Mouse (Mus musculus) CH12.LX (cell line): ENCODE data around the gene Arhgef7. TPM values are rescaled to one million over a fixed set of nuclear protein-coding genes. Genes with fewer than 3 reads are reported as not detected.

Experiments
- DNase-seq: peaks from one replicate; pipeline ENCODE4 v3.0.0-alpha.2; 2013; ENCODE audit errors: extremely low read depth
- H3K27ac ChIP-seq: 2 replicates; pipeline ENCODE4 v1.5.1; 2012; ENCODE audit warnings: low read depth, mild to moderate bottlenecking, control low read depth, moderate library complexity; ENCODE audit not compliant: insufficient read depth
- H3K27me3 ChIP-seq: replicated peaks from 2 replicates; pipeline ENCODE3; 2012; ENCODE audit warnings: inconsistent platforms
- H3K36me3 ChIP-seq, 2 experiments: replicated peaks in 1 of 2; 2 replicates each; pipeline versions ENCODE3 to v1.6.1; 2012; ENCODE audit warnings: inconsistent platforms in 1 of 2, low read length in 1 of 2, mild to moderate bottlenecking in 1 of 2, mixed read lengths in 1 of 2, moderate library complexity in 1 of 2; ENCODE audit not compliant: control insufficient read depth in 1 of 2, insufficient read depth in 1 of 2
- H3K4me1 ChIP-seq, 2 experiments: 2 replicates each; pipeline ENCODE4 v1.6.1; 2012; ENCODE audit warnings: inconsistent platforms in 1 of 2, moderate library complexity in 1 of 2; ENCODE audit not compliant: insufficient read depth in 2 of 2, control insufficient read depth in 1 of 2
- H3K4me2 ChIP-seq: 2 replicates; pipeline ENCODE4 v1.6.1; 2012; ENCODE audit warnings: low read depth, mild to moderate bottlenecking, control low read depth; ENCODE audit not compliant: poor library complexity, insufficient read depth, severe bottlenecking
- H3K4me3 ChIP-seq, 3 experiments: fragments of 150-350 bp in 1 of 3; sonication (generic) in 1 of 3; replicated peaks in 1 of 3; 2 replicates each; pipeline versions ENCODE3 to v1.5.1; 2011 to 2012; ENCODE audit warnings: low read depth in 2 of 3, low read length in 2 of 3, mild to moderate bottlenecking in 2 of 3, moderate library complexity in 2 of 3, control low read depth in 1 of 3, improper control_type of control experiment in 1 of 3, inconsistent platforms in 1 of 3, mixed read lengths in 1 of 3; ENCODE audit not compliant: poor library complexity in 1 of 3
- H3K79me2 ChIP-seq: replicated peaks from 2 replicates; pipeline ENCODE4 v1.6.1; 2012; ENCODE audit warnings: mild to moderate bottlenecking, moderate library complexity; ENCODE audit not compliant: control insufficient read depth, poor library complexity, insufficient read depth, severe bottlenecking; ENCODE audit errors: extremely low read depth
- H3K9ac ChIP-seq: 2 replicates; pipeline ENCODE4 v1.6.1; 2012; ENCODE audit warnings: low read depth, mild to moderate bottlenecking, control low read depth, moderate library complexity; ENCODE audit not compliant: insufficient read depth
- H3K9me3 ChIP-seq: replicated peaks from 2 replicates; pipeline ENCODE3; 2012; ENCODE audit warnings: low read length, inconsistent platforms, mixed read lengths
- BHLHE40 ChIP-seq: IDR thresholded peaks from 2 replicates; pipeline ENCODE4 v1.6.1; 2011; ENCODE audit warnings: mild to moderate bottlenecking, low read depth, low read length, improper control_type of control experiment
- CTCF ChIP-seq, 2 experiments: IDR thresholded peaks in 1 of 2; conservative IDR thresholded peaks in 1 of 2; 2 replicates each; pipeline ENCODE4 v1.5.1; 2011 to 2012; ENCODE audit warnings: low read depth in 2 of 2, low read length in 2 of 2, improper control_type of control experiment in 1 of 2, inconsistent platforms in 1 of 2, mild to moderate bottlenecking in 1 of 2, moderate library complexity in 1 of 2
- EP300 ChIP-seq: IDR thresholded peaks from 2 replicates; pipeline ENCODE4 v1.6.1; 2011; ENCODE audit warnings: low read length, improper control_type of control experiment
- HCFC1 ChIP-seq: IDR thresholded peaks from 2 replicates; pipeline ENCODE4 v1.6.1; 2012; ENCODE audit warnings: low read depth, mild to moderate bottlenecking, inconsistent platforms, low read length, improper control_type of control experiment
- JUN ChIP-seq: IDR thresholded peaks from 2 replicates; pipeline ENCODE4 v1.6.1; 2011; ENCODE audit warnings: low read depth, mild to moderate bottlenecking, low read length, improper control_type of control experiment, moderate library complexity; ENCODE audit not compliant: insufficient read depth
- JUND ChIP-seq: conservative IDR thresholded peaks from 2 replicates; pipeline ENCODE4 v1.6.1; 2011; ENCODE audit warnings: low read depth, low read length, improper control_type of control experiment
- KAT2A ChIP-seq: IDR thresholded peaks from 2 replicates; pipeline ENCODE4 v1.6.1; 2012; ENCODE audit warnings: low read length, improper control_type of control experiment, inconsistent platforms; ENCODE audit not compliant: insufficient replicate concordance
- MAFK ChIP-seq: IDR thresholded peaks from 2 replicates; pipeline ENCODE4 v1.6.1; 2011; ENCODE audit warnings: low read length, improper control_type of control experiment; ENCODE audit not compliant: insufficient replicate concordance
- MAX ChIP-seq: IDR thresholded peaks from 2 replicates; pipeline ENCODE4 v1.6.1; 2011; ENCODE audit warnings: low read length, improper control_type of control experiment
- NRF1 ChIP-seq: IDR thresholded peaks from 2 replicates; pipeline ENCODE4 v1.6.1; 2014; ENCODE audit warnings: low read depth, mild to moderate bottlenecking, inconsistent platforms, low read length, improper control_type of control experiment, moderate library complexity
- PAX5 ChIP-seq: IDR thresholded peaks from 2 replicates; pipeline ENCODE4 v1.6.1; 2012; ENCODE audit warnings: low read length, inconsistent platforms, mixed read lengths
- RCOR1 ChIP-seq: conservative IDR thresholded peaks from 2 replicates; pipeline ENCODE4 v1.6.1; 2012; ENCODE audit warnings: low read depth, mild to moderate bottlenecking, inconsistent platforms, low read length, improper control_type of control experiment
- SIN3A ChIP-seq: IDR thresholded peaks from 2 replicates; pipeline ENCODE4 v1.6.1; 2012; ENCODE audit warnings: low read length, improper control_type of control experiment, inconsistent platforms
- TBP ChIP-seq: conservative IDR thresholded peaks from 2 replicates; pipeline ENCODE4 v1.6.1; 2011; ENCODE audit warnings: low read depth, low read length, improper control_type of control experiment
- UBTF ChIP-seq: IDR thresholded peaks from 2 replicates; pipeline ENCODE4 v1.6.1; 2012; ENCODE audit warnings: low read depth, mild to moderate bottlenecking, inconsistent platforms, low read length, improper control_type of control experiment, moderate library complexity
- USF1 ChIP-seq: IDR thresholded peaks from 2 replicates; pipeline ENCODE4 v1.6.1; 2014; ENCODE audit warnings: low read depth, mild to moderate bottlenecking, inconsistent platforms, low read length, improper control_type of control experiment
- ZKSCAN1 ChIP-seq: IDR thresholded peaks from 2 replicates; pipeline ENCODE4 v1.6.1; 2012; ENCODE audit warnings: low read depth, inconsistent platforms, low read length, improper control_type of control experiment, borderline replicate concordance
- dilution Hi-C: fragments of 300-500 bp; cut with MboI; formaldehyde crosslinking; loops from 2 replicates; pipeline ENCODE4 v1.14.3; 2020; ENCODE audit warnings: low sequenced_read_pairs; ENCODE audit not compliant: extremely low pct_unique_long_range_greater_than_20kb, extremely low pct_ligation_motif_present
- in situ Hi-C: fragments of 300-500 bp; cut with MboI; formaldehyde crosslinking; loops from 3 replicates; pipeline ENCODE4 v1.14.3; 2019; ENCODE audit warnings: low sequenced_read_pairs, low pct_ligation_motif_present, low pct_unique_long_range_greater_than_20kb, mixed read lengths
- polyA plus RNA-seq: library from polyadenylated mRNA; unstranded; fragments of >175 nt; gene quantifications from 2 replicates; pipeline ENCODE4 v1.2.1, GENCODE M21; 2012; ENCODE audit warnings: low read depth; ENCODE audit not compliant: insufficient read length
- total RNA-seq, 2 experiments: library from RNA; depleted of rRNA; stranded (reverse); fragments of 300-350 nt in 1 of 2; fragments of >200 nt in 1 of 2; gene quantifications; 2 replicates each; pipeline ENCODE4 v1.2.3; 2012 to 2014

Gene Arhgef7
- total and polyA plus RNA-seq, 3 experiments: 8.5 to 28.7 (median 17.0) TPM

DNA sequence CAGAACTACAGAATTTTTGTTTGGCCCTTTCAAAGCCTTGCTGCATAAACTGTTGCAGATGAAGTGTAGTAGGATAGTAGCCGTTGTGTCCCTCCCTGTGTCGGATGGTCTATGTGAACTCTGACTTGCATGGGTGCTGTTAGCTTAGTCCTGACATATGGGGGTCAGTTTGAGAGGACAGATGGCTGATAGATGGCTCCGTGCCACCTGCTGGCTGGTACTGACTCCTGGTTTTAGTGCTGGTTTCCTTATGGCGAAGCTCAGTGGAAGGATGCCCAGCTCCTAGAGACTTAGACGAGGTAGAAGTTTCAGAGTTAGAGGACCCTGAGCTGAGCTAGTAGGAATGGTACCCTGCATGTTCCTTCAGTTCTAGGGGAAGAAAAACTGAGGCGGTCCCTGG lies 42.5 kb downstream of the Arhgef7 start:
- Histone ChIP-seq H3K79me2 (peaks cover 7% of the 10 kb centered on the region; the same call in 1 of the 2 replicates), H3K9ac (no peak overlapping the region), H3K4me1 (peaks cover 24 to 26% of the 10 kb centered on the region in 2 experiments), H3K4me3 (no peak overlapping the region), H3K9me3 (no peaks in the 10 kb centered on the region), H3K27me3 (no peaks in the 10 kb centered on the region), H3K36me3 (peaks cover 3 to 85% of the 10 kb centered on the region in 2 experiments), H3K4me2 (no peak overlapping the region), H3K27ac (no peak overlapping the region)
- DNase-seq: no peak
- TF ChIP-seq CTCF (conservative IDR thresholded peaks at IDR 0.05 in 1 of 2, IDR thresholded peaks at IDR 0.05 in 1 of 2; ENCODE audit: low read depth in 2 of 2, low read length in 2 of 2): no peak
- TF ChIP-seq UBTF: no peak
- no peak for TF ChIP-seq SIN3A
- no peak for TF ChIP-seq KAT2A
- dilution Hi-C loops: no loop called here
- in situ Hi-C loops: no loop called here

DNA sequence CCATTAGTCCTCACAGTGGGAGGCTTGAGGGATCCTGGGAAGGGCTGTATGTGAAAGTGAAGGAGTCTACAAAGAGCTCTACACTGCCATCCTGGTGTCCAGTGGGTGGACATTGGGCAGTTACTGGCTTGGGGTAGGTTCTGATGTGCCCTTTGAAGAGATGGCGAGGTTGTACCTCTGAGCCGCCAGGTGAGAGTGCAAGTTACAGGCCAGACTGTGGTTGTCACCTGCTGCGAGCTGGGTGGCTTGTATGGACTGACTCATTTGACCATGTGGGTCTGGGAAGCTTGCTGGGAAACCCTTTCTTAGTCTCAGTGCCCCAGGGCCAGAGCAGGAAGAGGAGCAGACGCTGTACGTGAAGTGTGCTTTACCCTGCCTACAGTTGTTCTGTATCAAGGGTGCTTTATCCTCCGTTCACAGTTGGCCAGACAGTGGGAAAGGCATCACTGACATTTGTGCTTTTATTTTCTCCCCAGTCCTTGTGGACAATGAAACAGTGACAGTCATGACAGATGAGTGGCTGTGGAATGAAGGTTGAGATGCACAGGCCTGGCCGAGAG lies 43.1 kb downstream of the Arhgef7 start:
- Histone ChIP-seq H3K9ac (no peak overlapping the region), H3K4me3 (no peak overlapping the region), H3K36me3 (peaks cover 3 to 84% of the 10 kb centered on the region in 2 experiments), H3K4me2 (no peak overlapping the region), H3K4me1 (peaks cover 24 to 26% of the 10 kb centered on the region in 2 experiments), H3K9me3 (no peaks in the 10 kb centered on the region), H3K27ac (no peak overlapping the region), H3K27me3 (no peaks in the 10 kb centered on the region), H3K79me2 (peaks cover 6% of the 10 kb centered on the region; the same call in 1 of the 2 replicates)
- DNase-seq: no peak
- in situ Hi-C loops: no loop called here
- TF ChIP-seq PAX5 (no peak), RCOR1 (no peak), JUN (no peak), HCFC1 (no peak), NRF1 (no peak), JUND (no peak), TBP (no peak), BHLHE40 (no peak), MAX (no peak), EP300 (no peak), USF1 (no peak)
- dilution Hi-C loops: no loop called here

DNA sequence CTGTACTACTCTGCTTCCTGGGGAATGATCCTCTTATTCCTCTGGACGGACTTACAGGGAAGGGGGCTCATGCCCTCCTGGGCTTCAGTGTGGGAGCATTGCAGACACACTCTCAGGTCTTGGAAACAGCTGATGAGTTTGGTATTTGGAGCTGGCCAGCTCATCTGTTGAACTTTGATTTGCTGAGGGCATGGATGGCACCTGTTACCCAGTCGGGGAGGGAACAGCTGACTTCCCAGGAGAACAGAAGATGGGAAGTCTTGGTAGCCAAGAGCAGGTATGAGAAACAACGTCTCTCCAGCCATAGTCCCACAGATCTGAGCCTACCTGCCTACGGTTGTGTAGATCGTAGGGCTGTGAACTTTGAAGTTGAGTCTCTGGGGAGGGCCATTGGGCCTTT lies 44.1 kb downstream of the Arhgef7 start:
- TF ChIP-seq ZKSCAN1 (no peak), MAFK (no peak)
- dilution Hi-C loops: no loop called here
- peaks cover 16 to 17% of the 10 kb centered on the region in 2 experiments for H3K4me1 ChIP-seq

More for the DNA sequence above, 44.1 kb downstream of the Arhgef7 start:
- H3K36me3 ChIP-seq: peaks cover 3 to 82% of the 10 kb centered on the region in 2 experiments
- no peak overlapping the region for H3K27ac ChIP-seq
- H3K9me3 ChIP-seq: no peaks in the 10 kb centered on the region
- no peak overlapping the region for H3K4me3 ChIP-seq
- in situ Hi-C loops: no loop called here
- peaks cover 4% of the 10 kb centered on the region; the same call in 1 of the 2 replicates for H3K79me2 ChIP-seq
- DNase-seq: no peak
- H3K27me3 ChIP-seq: no peaks in the 10 kb centered on the region
- H3K4me2 ChIP-seq: no peak overlapping the region
- no peak overlapping the region for H3K9ac ChIP-seq
